Mouse (Mus musculus): ENCODE measurements at regions not wholly inside any gene's neighbourhood (a gene's known extent, or its start where the extent isn't known, plus 50 kb on each side); places are given as distances from the start of the nearest gene placed in this dataset.
"Not testable (repeated sequence)": the region's sequence is repeated elsewhere in the genome, so short reads cannot be mapped to it uniquely, and the experiment has no call there.

DNA sequence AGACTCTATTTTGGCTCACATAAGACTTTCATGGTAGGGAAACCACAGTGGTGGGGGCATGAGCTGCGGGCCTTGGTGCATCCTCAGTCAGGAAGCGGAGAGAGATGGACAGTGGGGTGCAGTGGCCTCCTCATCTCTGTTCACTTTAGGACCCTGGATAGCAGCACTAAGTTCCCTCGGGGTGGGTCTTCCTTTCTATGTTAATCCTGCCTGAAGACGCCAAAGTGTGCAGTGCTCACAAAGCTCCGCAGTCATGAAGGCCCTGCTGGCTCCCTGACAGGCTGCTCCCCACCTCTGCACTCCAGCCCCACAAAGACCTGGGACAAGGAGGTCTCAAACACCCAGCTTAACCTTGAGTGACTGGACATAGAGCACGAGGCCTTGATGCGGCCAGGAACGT lies 56.8 kb downstream of the Sox1 start:
- POLR2A ChIA-PET: interaction anchor here in 3 of 4 experiments (0.7 to 1.3 kb wide), 5 partner anchors 11 to 57 kb away, joined by 3 to 7 read pairs (median 3); no protein-coding TSS in a partner anchor
- CTCF ChIA-PET: interaction anchor here in 1 of 4 experiments (1.1 kb wide), 1 partner anchor 104 kb away, joined by 3 read pairs; no protein-coding TSS in a partner anchor

DNA sequence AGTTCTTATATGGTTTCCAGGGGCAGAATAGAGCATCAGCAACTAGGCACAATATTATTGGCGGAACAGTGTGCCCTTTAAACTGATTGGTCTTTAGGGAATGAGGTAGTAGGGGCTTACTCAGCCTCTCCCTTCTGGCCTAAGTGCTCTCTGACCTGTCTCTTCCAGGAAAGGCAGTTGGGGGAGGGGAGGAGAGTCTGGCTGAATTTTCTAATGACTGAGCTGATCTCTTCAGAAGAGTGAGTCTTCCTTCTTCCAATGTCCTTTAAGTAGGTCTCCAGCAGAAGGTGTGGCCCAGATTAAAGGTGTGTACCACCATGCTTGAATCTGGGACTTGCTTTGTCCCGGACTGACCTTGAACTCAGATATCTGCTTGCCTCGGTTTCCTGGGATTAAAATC lies 60.3 kb downstream of the Sox1 start:
- CTCF ChIA-PET: not testable (repeated sequence)
- POLR2A ChIA-PET: interaction anchor here (0.6 to 3.2 kb wide), 16 partner anchors 9 to 101 kb away, joined by 3 to 13 read pairs (median 4); no protein-coding TSS in a partner anchor

DNA sequence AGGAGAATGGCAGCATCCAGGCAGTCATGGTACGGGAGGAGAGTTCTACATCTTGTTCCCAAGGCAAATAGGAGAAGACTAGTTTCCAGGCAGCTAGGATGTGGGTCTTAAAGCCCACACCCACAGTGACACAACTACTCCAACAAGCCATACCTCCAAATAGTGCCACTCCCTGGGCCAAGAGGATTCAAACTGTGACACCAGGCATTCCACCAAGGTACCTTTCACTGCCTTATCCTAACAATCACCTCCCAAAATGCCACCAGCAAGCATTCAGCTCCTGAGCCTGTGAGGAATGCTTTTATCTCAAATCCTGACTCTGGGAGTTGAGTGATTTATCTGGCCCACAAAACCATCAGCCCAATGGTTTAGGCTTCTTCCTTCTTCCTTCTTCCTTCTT lies 61.2 kb downstream of the Sox1 start:
- ChIA-PET POLR2A (interaction anchor here (0.6 to 3.2 kb wide), 9 partner anchors 10 to 46 kb away, joined by 3 to 13 read pairs (median 5); no protein-coding TSS in a partner anchor), CTCF (interaction anchor here in 1 of 4 experiments (1.5 kb wide), 1 partner anchor 513 kb away, joined by 3 read pairs; no protein-coding TSS in a partner anchor)

DNA sequence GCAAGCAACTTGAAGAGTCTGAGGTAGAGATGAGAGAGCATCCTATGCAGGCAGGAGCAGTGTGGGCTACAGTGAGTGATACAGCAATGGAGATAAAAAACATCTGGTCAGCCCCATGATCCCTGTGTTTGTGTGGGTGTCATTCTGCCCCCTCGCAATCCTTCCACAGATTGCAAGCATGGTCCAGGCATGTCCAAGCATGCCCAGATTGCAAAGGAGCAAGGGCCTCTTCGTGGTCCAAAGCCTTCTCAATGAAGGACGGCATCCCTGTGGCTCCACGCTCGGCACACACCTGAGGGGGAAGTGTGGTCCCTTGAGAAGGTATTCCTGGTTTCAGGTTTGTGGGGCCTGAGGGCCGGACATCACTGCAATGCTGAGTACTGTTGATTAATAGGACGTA lies 61.9 kb downstream of the Sox1 start:
- POLR2A ChIA-PET: interaction anchor here in 3 of 4 experiments (0.6 to 3.2 kb wide), 13 partner anchors 9 to 62 kb away, joined by 3 to 13 read pairs (median 4); partner anchors contain the start of gene Sox1 (in 1 of the 3)

DNA sequence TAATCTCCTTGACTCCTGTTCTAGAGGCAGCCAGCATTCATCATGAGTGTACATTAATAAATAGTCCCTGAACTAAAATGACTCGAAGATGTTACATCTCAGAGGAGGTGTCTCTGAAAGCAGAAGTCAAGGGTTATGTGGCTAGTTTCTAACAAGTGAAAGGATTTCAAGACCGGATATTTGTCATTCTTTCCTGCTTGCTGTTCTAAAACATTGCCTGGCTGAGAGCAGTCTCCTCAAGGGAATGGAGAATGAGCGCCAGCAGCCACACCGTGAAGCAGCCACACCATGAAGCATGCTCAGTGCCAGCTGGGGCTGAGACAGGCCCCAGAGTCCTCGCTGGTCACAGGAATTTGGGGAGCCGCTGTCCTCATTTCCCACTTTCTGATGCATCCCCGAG lies 71.8 kb downstream of the Sox1 start:
- ChIA-PET POLR2A (interaction anchor here in 3 of 4 experiments (0.6 to 2.6 kb wide), 15 partner anchors 9 to 61 kb away, joined by 3 to 12 read pairs (median 4); no protein-coding TSS in a partner anchor), CTCF (interaction anchor here in 1 of 4 experiments (1.1 kb wide), 1 partner anchor 14 kb away, joined by 3 read pairs; no protein-coding TSS in a partner anchor)

More for the DNA sequence above, 61.9 kb downstream of the Sox1 start:
- CTCF ChIA-PET: interaction anchor here in 2 of 4 experiments (0.6 to 1.5 kb wide), 2 partner anchors 221 to 514 kb away, joined by 3 to 5 read pairs; no protein-coding TSS in a partner anchor

DNA sequence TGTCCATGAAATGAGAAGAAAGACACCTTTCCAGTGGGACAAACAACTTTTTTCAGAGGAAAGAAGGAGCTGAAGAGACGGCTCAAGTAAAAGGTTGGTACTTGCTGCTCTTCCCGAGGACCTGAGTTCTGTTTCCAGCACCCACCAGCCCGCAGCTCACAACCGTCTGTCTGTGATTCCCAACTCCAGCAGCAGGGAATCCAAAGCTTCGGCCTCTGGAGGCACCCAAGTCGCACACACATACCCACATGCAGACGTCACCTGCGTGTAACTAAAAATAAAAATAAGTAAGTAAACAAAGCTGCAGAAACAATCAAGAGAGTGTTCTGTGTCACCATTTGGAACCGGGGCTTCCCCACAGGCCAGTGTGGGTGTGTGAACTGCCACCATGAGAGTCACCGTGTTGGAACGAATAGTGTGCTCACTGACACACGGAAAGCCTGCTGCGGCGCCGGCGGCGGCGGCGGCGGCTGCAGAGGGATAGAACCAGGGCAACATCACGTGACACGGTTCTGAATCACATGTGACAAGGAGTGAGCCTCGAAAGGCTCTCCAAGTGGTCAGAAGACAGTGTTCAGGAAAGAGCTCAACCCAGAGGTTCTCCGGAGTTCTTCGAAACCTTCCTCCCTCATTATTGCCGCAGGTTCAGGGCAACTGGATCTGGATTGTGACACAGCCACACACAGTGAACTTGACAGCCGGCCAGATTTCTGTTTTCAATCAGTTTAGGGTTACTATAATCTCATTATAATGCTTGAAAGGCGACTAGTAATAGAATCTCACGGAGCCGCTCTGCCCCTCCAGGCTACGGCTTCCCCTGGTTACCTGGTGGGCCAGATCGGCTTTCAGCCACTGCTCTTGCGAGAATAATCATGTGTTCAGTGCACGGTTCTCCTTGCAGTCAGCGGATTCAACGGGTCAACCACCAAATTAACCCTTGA lies 72.6 kb downstream of the Sox1 start:
- POLR2A ChIA-PET: interaction anchor here in 3 of 4 experiments (0.6 to 2.6 kb wide), 26 partner anchors 8 to 94 kb away, joined by 3 to 12 read pairs (median 4); no protein-coding TSS in a partner anchor
- CTCF ChIA-PET: interaction anchor here in 3 of 4 experiments (0.6 to 1.1 kb wide), 4 partner anchors 13 to 648 kb away, joined by 3 read pairs; no protein-coding TSS in a partner anchor

DNA sequence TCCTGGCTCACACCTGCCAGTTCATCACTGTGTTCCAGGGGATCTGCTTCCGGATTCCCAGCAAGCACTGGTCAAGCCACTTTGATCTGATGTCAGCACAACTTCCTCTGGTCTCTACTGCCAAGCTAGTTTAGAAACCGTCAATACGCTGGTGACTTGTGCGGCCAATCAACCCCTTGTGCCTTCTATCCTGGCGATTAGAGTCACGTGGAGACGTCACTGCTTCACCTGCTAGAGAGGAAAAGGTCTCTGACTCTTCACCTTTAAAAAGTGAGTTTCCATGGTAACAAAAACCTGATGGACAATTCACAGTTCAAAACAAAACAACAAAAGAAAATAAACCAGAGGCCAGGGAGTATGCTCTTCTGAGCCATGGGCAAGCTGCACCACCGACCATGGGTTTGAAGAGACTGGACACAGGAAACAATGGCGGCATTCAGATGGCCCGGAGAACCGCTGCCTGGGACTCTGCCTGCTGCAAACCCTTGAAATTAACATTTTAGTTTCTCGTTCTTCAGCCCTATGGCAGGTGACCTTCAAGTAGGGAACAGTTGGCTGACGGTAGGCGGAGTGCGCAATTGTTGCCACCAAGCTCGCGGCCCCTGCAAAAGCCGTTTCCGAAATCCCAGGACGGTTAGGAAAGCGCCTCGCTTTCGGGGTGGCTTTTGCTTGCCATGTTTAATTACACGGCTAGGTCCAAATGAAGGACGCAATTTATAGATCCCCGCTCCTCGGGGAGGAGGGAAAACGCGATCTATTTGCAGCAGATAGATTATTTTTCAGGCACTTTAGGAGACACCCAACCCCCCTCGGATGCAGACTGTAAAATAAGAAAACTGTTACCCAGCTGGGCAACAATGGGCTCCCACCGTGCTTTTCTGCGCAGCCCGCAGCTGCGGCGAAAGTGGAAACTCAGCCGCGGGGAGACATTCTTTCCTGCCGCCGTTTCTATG lies 82.6 kb downstream of the Sox1 start:
- CTCF ChIA-PET: interaction anchor here in 2 of 4 experiments (0.6 to 1.5 kb wide), 4 partner anchors 83 to 475 kb away, joined by 3 to 10 read pairs (median 3); partner anchors contain the start of gene Sox1 (in 1 of the 2)
- POLR2A ChIA-PET: interaction anchor here (0.5 to 2.1 kb wide), 16 partner anchors 9 to 71 kb away, joined by 3 to 10 read pairs (median 3); no protein-coding TSS in a partner anchor

DNA sequence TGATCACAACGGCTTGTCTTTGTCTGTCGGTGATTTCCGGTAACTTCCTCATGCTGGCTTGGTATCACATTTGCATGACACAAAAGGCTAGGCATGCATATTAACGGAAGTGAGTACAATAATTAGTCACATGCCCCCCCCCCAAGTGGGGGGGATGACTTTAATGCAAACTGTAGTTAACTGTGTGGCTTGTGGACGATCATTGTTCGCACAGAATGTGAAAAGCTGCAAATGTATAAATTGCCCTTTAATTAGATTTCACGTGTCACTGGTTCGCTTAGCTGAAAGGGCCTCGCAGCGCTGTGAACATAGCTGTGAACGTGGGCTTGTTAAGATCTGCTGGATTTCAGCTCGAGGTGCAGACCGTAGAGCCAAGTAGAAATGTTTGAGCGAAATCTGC lies 86.8 kb downstream of the Sox1 start:
- POLR2A ChIA-PET: interaction anchor here in 3 of 4 experiments (0.8 to 9.6 kb wide), 11 partner anchors 9 to 86 kb away, joined by 3 to 96 read pairs (median 3); partner anchors contain the start of gene Sox1 (in 1 of the 3)

DNA sequence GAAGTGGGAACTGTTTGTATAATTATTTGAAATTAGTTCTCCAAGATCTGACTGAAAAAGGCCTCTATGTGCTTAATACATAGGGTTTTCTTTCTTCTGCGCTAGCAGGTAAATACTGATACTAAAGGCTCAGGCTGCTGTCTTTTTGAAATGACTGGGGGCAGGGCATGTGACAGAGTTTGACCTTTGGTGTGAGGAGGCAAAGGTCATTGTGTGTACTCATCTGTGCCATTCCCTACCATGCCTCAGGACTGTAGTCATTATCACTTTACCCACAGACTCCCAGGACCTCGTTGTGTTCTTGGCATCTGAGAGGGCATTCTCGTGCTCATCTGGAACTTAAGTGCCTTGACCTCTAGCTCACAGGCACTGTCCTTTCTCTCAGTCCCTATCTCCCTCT lies 88.5 kb downstream of the Sox1 start:
- POLR2A ChIA-PET: interaction anchor here in 3 of 4 experiments (0.7 to 9.6 kb wide), 8 partner anchors 9 to 93 kb away, joined by 3 to 96 read pairs (median 4); no protein-coding TSS in a partner anchor
- CTCF ChIA-PET: no interaction called here

More for the DNA sequence above, 86.8 kb downstream of the Sox1 start:
- CTCF ChIA-PET: interaction anchor here in 1 of 4 experiments (1.4 kb wide), 1 partner anchor 91 kb away, joined by 5 read pairs; no protein-coding TSS in a partner anchor

DNA sequence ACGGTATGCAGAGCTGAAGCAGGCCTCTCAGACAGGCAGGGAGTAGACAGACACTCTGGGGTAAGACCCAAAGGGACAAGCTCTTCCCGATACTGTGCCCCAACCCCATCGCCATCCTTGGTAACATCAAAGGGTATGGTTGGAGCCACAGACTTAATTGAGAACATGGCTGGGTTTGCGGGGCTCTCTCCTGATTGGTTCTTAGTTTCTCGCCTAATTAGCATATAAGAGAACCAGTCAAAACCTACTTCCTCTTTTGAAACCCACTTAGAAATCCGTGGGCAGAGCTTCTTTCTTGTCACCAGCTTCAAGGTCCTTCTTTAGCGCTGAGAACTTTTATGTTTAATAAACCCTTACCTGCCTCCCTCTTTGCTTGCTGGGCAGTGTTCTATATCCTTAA lies 87.5 kb upstream of the Spaca7 start:
- ChIA-PET CTCF (no interaction called here), POLR2A (interaction anchor here (0.5 to 9.6 kb wide), 23 partner anchors 9 to 113 kb away, joined by 3 to 96 read pairs (median 4); partner anchors contain the start of gene Sox1 (in 2 of the 4))

DNA sequence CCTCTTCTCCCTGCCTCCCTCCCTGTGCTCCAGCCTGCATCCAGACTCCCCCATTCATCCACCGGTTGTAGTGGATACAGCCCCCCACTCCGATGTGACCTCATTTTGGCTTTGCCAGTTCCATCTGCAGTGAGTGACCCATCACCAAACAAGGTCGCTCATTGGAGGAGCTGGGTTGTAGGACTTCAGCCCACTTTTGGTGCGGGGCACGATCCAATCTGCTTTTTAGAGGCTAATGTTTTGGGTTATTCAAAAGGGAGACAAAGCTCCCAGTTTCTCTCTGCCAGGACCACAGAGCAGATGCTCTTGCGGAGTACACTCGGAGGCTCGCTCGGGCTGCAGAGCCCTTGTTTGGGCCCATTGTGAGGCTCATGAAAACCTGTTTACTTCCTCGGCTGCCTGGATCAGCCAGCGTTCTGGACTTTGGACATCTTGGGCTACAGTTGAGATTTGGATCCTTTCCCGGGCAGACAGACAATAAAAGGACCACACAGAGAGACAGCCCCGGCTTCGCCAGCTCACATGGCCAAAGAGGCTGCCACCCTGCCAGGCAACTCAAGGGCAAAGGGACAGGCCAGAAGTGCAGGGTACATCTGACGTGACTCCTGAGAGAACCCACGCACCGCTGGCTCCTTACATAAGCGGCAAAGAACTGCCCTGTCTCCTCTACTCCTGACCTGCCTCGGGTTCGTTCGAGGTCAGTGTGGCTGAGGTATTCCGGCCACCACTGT lies 86.3 kb upstream of the Spaca7 start:
- POLR2A ChIA-PET: interaction anchor here in 3 of 4 experiments (0.7 to 9.6 kb wide), 19 partner anchors 8 to 929 kb away, joined by 3 to 96 read pairs (median 3); partner anchors contain the start of gene Sox1 (in 1 of the 3)
- CTCF ChIA-PET: interaction anchor here in 1 of 4 experiments (0.7 kb wide), 1 partner anchor 13 kb away, joined by 3 read pairs; no protein-coding TSS in a partner anchor

DNA sequence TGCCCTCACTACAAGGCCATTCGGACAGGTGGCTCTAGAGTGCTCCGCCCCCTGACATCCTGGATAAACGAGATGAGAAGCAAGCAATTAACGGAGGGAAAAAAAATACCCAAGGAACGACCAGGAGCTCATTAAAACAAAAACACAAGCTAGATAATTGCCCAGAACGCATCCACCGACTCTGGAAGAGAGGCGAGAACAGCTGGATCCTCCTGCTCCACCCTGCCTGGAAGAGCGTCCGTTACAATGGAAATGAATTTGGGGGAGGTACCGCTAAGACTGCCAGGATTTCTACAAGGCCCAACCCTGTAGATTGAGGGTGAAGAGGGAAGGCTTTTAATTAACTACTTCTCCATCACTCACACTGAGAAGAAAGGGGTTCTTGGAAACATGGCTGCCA lies 85.6 kb upstream of the Spaca7 start:
- POLR2A ChIA-PET: interaction anchor here in 3 of 4 experiments (0.7 to 9.6 kb wide), 13 partner anchors 10 to 929 kb away, joined by 3 to 96 read pairs (median 3); no protein-coding TSS in a partner anchor
- CTCF ChIA-PET: interaction anchor here in 1 of 4 experiments (0.7 kb wide), 1 partner anchor 12 kb away, joined by 3 read pairs; no protein-coding TSS in a partner anchor

DNA sequence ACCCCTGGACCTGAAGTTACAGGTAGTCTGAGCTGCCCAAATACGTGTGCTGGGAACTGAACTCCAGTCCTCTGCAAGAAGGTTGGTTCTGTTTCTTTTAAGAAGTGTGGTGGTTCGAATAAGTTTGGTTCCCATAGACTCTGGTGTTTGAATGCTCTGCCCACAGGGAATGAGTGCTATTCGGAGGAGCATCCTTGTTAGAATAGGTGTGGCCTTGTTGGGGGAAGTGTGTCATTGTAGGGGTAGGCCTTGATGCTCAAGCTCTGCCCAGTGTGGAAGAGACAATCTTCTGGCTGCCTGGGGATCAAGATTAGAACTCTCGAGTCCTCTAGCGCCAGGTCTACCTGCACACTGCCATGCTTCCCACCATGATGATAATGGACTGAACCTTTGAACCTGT lies 83.6 kb upstream of the Spaca7 start:
- POLR2A ChIA-PET: interaction anchor here in 2 of 4 experiments (1.9 to 9.6 kb wide), 2 partner anchors 10 to 14 kb away, joined by 5 to 96 read pairs; no protein-coding TSS in a partner anchor

DNA sequence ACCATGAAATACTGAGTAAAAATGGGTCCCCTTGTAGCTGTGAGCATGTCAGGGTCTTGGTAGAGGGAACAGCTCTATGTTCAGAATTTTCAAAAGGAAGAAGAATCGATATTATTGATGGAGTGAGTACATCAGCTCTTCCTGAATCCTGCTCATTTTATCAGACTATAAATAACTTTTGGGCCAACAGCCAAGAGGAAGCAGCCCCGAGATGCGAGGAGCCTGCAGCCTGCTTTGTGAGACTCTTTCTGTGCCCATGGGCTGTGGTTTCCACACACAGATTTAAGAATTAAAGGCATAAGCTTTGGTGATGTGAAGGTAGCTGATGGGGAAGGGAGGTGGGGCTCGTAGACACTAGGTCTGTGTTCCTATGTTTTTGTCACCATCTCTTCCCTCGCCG lies 81.4 kb upstream of the Spaca7 start:
- CTCF ChIA-PET: interaction anchor here in 1 of 4 experiments (1.0 kb wide), 1 partner anchor 118 kb away, joined by 3 read pairs; no protein-coding TSS in a partner anchor

More for the DNA sequence above, 83.6 kb upstream of the Spaca7 start:
- CTCF ChIA-PET: interaction anchor here in 1 of 4 experiments (0.6 kb wide), 1 partner anchor 1020 kb away, joined by 3 read pairs; no protein-coding TSS in a partner anchor

DNA sequence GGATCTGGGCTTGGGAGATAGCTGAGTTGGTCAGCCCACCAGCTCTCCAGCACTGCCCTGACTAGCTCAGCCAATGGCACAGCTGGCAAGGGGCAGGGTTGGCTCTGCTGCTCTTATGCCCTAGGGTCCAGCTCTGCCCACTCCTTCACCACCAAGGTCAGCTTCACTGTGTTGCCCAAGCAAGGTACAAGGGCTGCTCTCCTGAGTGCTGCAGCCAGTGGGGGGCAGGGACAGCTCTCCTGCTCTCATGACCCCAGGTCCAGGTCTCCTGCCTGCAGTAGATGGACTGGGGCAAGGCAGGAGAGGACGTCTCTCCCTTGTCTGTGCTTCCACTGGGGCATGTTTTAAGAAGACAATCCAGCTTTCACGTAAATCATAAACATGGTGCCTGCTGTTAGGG lies 80.4 kb upstream of the Spaca7 start:
- CTCF ChIA-PET: interaction anchor here in 2 of 4 experiments (0.6 to 1.0 kb wide), 3 partner anchors 97 to 648 kb away, joined by 3 read pairs; partner anchors contain the start of gene Sox1 (in 1 of the 2)
- POLR2A ChIA-PET: interaction anchor here in 2 of 4 experiments (0.8 to 1.9 kb wide), 6 partner anchors 10 to 108 kb away, joined by 3 to 10 read pairs (median 4); no protein-coding TSS in a partner anchor

More for the DNA sequence above, 81.4 kb upstream of the Spaca7 start:
- POLR2A ChIA-PET: interaction anchor here in 2 of 4 experiments (0.9 to 1.9 kb wide), 6 partner anchors 8 to 73 kb away, joined by 3 to 10 read pairs (median 4); no protein-coding TSS in a partner anchor

DNA sequence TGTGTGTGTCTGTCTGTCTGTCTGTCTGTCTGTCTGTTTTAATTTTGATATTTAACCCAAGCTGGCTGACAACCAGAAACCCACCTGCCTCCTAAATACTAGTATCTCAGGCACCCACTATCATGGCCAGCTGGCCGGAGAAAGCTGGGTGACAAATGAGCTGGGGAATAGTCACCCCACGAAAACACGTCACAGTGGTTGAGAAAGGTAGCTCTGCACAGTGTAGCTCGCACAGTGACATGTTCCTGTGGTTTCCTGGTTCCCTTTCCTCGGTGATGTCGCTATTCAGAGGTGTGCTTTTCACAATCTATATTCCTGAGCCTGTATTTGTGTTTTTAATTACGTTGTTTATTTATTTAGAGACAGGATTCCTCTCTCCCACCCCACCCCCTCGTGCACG lies 78.3 kb upstream of the Spaca7 start:
- CTCF ChIA-PET: interaction anchor here in 2 of 4 experiments (0.6 to 1.3 kb wide), 2 partner anchors 9 to 39 kb away, joined by 6 read pairs; no protein-coding TSS in a partner anchor
- POLR2A ChIA-PET: interaction anchor here in 3 of 4 experiments (0.6 to 1.6 kb wide), 7 partner anchors 8 to 43 kb away, joined by 3 to 9 read pairs (median 4); no protein-coding TSS in a partner anchor

Measured in embryonic stem cell, embryonic (primary cell).